Mouse (Mus musculus): ENCODE results near the gene Lrmp. TPM values are rescaled to one million over a fixed set of nuclear protein-coding genes. Genes with fewer than 3 reads are reported as not detected.

The Lrmp gene
- polyA plus RNA-seq, 1 experiment from 2014 or later: 2.2 TPM

- no peak for DNase-seq (ENCODE audit: low spot score)
- H3K4me1 ChIP-seq: no peaks in the 10 kb centered on the region
- H3K36me3 ChIP-seq (replicated peaks): no peaks in the 10 kb centered on the region
- H3K4me3 ChIP-seq: no peak overlapping the region
- no peaks in the 10 kb centered on the region for H3K9me3 ChIP-seq
- H3K27me3 ChIP-seq (replicated peaks; ENCODE audit: low read depth, poor library complexity, severe bottlenecking): no peaks in the 10 kb centered on the region
- H3K27ac ChIP-seq (replicated peaks): no peak overlapping the region
- WGBS: 91% methylated on average over 8 of the region's 8 CpGs
Observed at GRCm38 (mm10) chr6:145197949-145198686, 82.7 kb downstream of the Lrmp start.

DNA sequence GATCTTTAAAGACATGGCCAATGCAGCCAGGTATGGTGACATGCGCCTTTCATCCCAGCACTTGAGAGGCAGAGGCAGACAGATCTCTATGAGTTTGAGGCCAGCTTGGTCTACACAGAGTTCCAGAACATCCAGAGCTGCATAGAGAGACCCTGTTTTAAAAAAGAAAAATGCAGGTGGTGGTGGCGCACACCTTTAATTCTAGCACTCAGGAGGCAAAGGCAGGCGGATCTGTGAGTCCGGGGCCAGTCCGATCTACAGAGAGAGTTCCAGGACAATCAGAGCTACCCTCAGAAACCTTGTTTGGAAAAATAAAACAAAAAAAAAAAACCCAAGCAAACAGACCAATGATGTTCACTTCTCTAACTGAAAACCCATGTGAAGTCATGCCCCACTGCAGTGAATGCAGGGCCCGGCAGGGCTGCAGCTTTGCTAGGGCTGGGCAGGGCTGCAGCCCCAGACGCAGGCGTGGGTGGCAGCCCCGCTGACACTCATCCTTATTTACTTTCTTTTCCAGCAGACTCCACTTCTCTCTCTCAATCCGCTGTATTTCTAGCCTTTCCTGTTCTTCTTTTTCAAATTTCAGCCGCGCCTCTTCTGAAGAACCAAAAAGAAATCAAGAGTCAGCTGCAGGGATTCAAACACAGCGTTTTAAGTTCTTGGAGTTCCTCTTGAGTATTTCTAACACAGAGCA, 87.1 kb downstream of the Lrmp start:
- Histone ChIP-seq H3K27me3 (replicated peaks; ENCODE audit: low read depth, poor library complexity, severe bottlenecking) (no peaks in the 10 kb centered on the region), H3K9me3 (no peaks in the 10 kb centered on the region), H3K36me3 (replicated peaks) (no peaks in the 10 kb centered on the region), H3K4me3 (no peak overlapping the region), H3K27ac (replicated peaks) (no peak overlapping the region), H3K4me1 (no peaks in the 10 kb centered on the region)
- 86% methylated on average over 13 of the region's 13 CpGs for WGBS
- no peak for DNase-seq (ENCODE audit: low spot score)

GRCm38 (mm10) chr6:145204440-145204839, 89.0 kb downstream of the Lrmp start:
- Histone ChIP-seq H3K27ac (replicated peaks) (no peak overlapping the region), H3K4me1 (no peaks in the 10 kb centered on the region), H3K36me3 (replicated peaks) (no peaks in the 10 kb centered on the region), H3K27me3 (replicated peaks; ENCODE audit: low read depth, poor library complexity, severe bottlenecking) (no peaks in the 10 kb centered on the region), H3K4me3 (no peak overlapping the region), H3K9me3 (no peaks in the 10 kb centered on the region)
- WGBS: 95% methylated on average over 6 of the region's 6 CpGs
- DNase-seq (ENCODE audit: low spot score): no peak

DNA sequence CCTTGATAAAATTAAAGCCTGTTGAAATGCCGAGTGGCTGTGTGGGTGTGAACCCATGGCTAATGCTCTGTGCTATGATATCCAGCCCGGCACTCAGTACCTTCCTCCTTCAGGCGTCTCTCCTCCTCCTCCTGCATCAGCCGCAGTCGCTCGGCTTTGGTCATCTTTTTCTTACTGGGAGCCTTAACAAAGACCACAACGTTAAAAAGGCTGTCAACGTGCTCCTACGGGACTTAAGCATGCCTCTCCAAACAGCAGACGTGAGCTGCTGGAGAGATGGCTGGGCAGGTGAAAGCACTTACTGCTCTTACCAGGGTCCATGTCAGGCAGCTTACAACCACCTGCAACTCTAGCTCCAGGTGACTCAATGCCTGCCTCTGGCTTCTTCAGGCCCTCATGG, 89.7 kb downstream of the Lrmp start:
- no peak for DNase-seq (ENCODE audit: low spot score)
- H3K9me3 ChIP-seq: no peaks in the 10 kb centered on the region
- H3K27ac ChIP-seq (replicated peaks): no peak overlapping the region
- WGBS: 71% methylated on average over 10 of the region's 10 CpGs
- no peaks in the 10 kb centered on the region for H3K27me3 ChIP-seq (replicated peaks; ENCODE audit: low read depth, poor library complexity, severe bottlenecking)
- H3K4me1 ChIP-seq: peaks cover 3% of the 10 kb centered on the region
- H3K4me3 ChIP-seq: no peak overlapping the region
- no peaks in the 10 kb centered on the region for H3K36me3 ChIP-seq (replicated peaks)

DNA sequence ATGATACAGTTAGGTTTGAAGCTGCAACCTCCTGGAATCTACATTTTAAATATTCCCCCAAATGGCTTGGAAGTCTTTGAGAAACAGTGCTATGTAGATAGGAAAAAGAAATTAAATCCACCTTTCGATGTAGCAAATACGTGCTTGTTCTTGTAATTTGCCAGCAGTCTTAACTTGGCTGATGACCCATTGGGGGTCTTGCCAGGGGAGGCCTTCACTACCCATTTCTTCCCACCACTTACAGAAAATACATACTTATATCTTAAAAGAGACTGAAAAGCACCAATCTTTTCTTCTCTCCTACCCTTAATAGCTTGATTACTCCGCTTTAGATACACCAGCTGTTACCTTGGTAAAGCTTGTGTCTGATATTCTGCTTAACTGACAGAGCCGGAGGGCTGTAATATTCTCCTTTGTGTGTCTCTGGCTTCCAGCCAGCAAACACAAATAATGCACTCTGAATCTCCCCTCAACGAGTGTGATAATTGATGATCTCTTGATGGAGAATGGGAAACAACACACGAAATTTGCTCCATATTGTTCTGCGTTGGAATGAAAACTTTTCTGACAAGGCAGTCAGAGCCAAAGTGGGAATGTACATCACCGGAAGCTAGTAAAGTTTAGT, 94.7 kb downstream of the Lrmp start:
- DNase-seq (ENCODE audit: low spot score): no peak
- peaks cover 4% of the 10 kb centered on the region; the same call in 1 of the 2 replicates for H3K36me3 ChIP-seq (replicated peaks)
- WGBS: 47% methylated on average over 8 of the region's 8 CpGs
- peaks cover 19% of the 10 kb centered on the region for H3K4me1 ChIP-seq
- H3K27ac ChIP-seq (replicated peaks): 0 out of 2 replicates have a peak overlapping the region, but pooled peaks have one; percentile 44
- peak overlapping the region; percentile 82 for H3K4me3 ChIP-seq
- no peaks in the 10 kb centered on the region for H3K27me3 ChIP-seq (replicated peaks; ENCODE audit: low read depth, poor library complexity, severe bottlenecking)
- no peaks in the 10 kb centered on the region for H3K9me3 ChIP-seq

- WGBS: under 1% methylated on average over 36 of the region's 36 CpGs
- Histone ChIP-seq H3K4me1 (peaks cover 19% of the 10 kb centered on the region), H3K36me3 (replicated peaks) (peaks cover 4% of the 10 kb centered on the region; the same call in 1 of the 2 replicates), H3K27me3 (replicated peaks; ENCODE audit: low read depth, poor library complexity, severe bottlenecking) (no peaks in the 10 kb centered on the region), H3K4me3 (peak within 1 kb of the TSS; percentile 82), H3K27ac (replicated peaks) (peak within 1 kb of the TSS; percentile 95), H3K9me3 (no peaks in the 10 kb centered on the region)
- peak; percentile 100 for DNase-seq (ENCODE audit: low spot score)
Observed at GRCm38 (mm10) chr6:145210816-145211338, 95.4 kb downstream of the Lrmp start, which contains the start of the genes Casc1 and Etfrf1. Casc1 (minus strand) TSS chr6:145211005. Etfrf1 (plus strand) TSS chr6:145211134.

- no peak for DNase-seq (ENCODE audit: low spot score)
- 4% methylated on average over 21 of the region's 21 CpGs for WGBS
Observed at GRCm38 (mm10) chr6:145211376-145212305, 96.2 kb downstream of the Lrmp start.

GRCm38 (mm10) chr6:145213916-145214315, 98.5 kb downstream of the Lrmp start:
- Histone ChIP-seq H3K36me3 (replicated peaks) (peaks cover 18% of the 10 kb centered on the region), H3K9me3 (no peaks in the 10 kb centered on the region), H3K4me1 (peaks cover 19% of the 10 kb centered on the region), H3K4me3 (no peak overlapping the region), H3K27me3 (replicated peaks; ENCODE audit: low read depth, poor library complexity, severe bottlenecking) (no peaks in the 10 kb centered on the region), H3K27ac (replicated peaks) (no peak overlapping the region)
- WGBS: 76% methylated on average over 2 of the region's 2 CpGs
- DNase-seq (ENCODE audit: low spot score): no peak

More at GRCm38 (mm10) chr6:145211376-145212305, 96.2 kb downstream of the Lrmp start:
- Histone ChIP-seq H3K27me3 (replicated peaks; ENCODE audit: low read depth, poor library complexity, severe bottlenecking) (no peaks in the 10 kb centered on the region), H3K4me1 (peaks cover 19% of the 10 kb centered on the region), H3K27ac (replicated peaks) (peak overlapping the region; percentile 95), H3K36me3 (replicated peaks) (peaks cover 4% of the 10 kb centered on the region; the same call in 1 of the 2 replicates), H3K9me3 (no peaks in the 10 kb centered on the region), H3K4me3 (peak overlapping the region; percentile 82)

DNA sequence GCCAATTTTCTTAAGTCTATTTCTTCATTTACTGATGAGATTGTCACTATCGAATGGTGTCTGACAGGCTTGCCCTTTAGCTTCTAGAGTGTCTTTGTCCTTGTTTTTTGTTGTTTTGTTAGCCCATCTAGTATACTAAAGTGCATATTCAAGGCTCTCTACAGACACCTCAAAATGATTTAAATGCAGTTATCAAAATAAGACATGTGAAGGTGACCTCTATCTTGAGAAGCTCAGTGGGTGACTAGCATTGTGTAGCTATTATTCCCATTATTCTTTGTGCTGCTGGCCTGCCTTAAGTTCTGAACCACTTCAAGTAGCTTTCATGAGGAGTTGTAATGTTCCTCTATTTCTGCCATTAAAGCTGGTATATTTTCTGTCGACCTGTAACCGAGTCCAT, 100.4 kb downstream of the Lrmp start:
- Histone ChIP-seq H3K27ac (replicated peaks) (no peak overlapping the region), H3K9me3 (no peaks in the 10 kb centered on the region), H3K4me1 (peaks cover 10% of the 10 kb centered on the region), H3K36me3 (replicated peaks) (peaks cover 33% of the 10 kb centered on the region), H3K4me3 (no peak overlapping the region), H3K27me3 (replicated peaks; ENCODE audit: low read depth, poor library complexity, severe bottlenecking) (no peaks in the 10 kb centered on the region)
- 90% methylated on average over 3 of the region's 3 CpGs for WGBS
- DNase-seq (ENCODE audit: low spot score): no peak

- Histone ChIP-seq H3K4me3 (no peak overlapping the region), H3K27me3 (replicated peaks; ENCODE audit: low read depth, poor library complexity, severe bottlenecking) (no peaks in the 10 kb centered on the region), H3K9me3 (no peaks in the 10 kb centered on the region), H3K36me3 (replicated peaks) (peaks cover 47% of the 10 kb centered on the region), H3K4me1 (no peaks in the 10 kb centered on the region), H3K27ac (replicated peaks) (no peak overlapping the region)
- 95% methylated on average over 6 of the region's 6 CpGs for WGBS
- DNase-seq (ENCODE audit: low spot score): no peak
Observed at GRCm38 (mm10) chr6:145224246-145224645, 108.8 kb downstream of the Lrmp start.
